Mouse (Mus musculus) liver, postnatal 0 days (tissue): Measurements from ENCODE around the gene Pola2.

Experiments
- CTCF ChIP-seq: sonication (generic); IDR thresholded peaks from 2 replicates; pipeline ENCODE4 v1.5.1; 2016; ENCODE audit warnings: antibody characterized with exemption, low read depth
- EP300 ChIP-seq: IDR thresholded peaks from 2 replicates; pipeline ENCODE4 v1.6.1; 2016; ENCODE audit warnings: antibody characterized with exemption, low read depth, mild to moderate bottlenecking

- TF ChIP-seq CTCF (no peak), EP300 (no peak)
These were observed 71.3 kb downstream of the Pola2 start for GRCm38 (mm10) chr19:5892735-5893134.
